Mouse (Mus musculus) cerebellum, adult 18-20 months (tissue): ENCODE results near the gene Gins1.

Source experiments
- DNase-seq, 2 experiments: peaks; one replicate each; pipeline ENCODE4 v3.0.0; 2021

Gins1 gene

DNA sequence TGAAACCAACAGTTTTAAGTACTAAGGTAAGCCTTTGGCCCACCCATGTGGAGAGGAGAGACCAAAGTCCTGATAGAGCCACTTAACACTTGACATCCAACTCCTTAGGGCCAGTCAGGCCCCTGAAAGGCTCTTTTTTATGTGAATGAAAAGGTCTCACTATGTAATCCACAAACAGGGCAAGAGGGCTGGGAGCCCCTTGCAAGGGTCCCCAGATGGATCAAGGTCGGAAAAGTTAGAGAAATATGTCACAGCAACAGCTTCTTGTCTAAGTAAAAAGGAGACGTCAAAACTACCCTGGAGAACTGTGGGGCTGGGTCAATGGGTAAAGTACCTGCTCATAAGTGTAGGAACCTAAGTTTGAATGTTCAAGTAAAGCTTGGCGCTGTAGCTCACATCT, 59.4 kb downstream of the Gins1 start:
- no peak for DNase-seq

DNA sequence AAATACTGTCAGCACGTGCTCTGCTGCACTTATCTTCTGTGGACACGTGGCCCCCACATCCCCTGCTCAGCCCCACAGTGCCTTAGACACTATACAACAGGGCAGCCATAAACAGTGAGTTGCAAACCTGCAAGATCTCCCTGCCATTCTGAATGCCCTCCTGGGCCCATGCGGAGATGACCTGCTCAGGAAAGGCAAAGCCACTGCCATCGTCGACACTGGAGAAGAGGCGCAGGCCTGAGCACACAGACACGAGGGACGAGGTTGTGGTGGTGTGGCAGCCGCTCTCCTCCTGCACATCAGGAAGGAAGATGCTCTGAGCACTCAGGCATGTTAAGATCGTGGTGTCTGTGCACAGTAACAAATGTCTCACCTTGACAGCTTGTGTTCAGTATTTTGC, 60.8 kb downstream of the Gins1 start:
- no peak for DNase-seq

DNA sequence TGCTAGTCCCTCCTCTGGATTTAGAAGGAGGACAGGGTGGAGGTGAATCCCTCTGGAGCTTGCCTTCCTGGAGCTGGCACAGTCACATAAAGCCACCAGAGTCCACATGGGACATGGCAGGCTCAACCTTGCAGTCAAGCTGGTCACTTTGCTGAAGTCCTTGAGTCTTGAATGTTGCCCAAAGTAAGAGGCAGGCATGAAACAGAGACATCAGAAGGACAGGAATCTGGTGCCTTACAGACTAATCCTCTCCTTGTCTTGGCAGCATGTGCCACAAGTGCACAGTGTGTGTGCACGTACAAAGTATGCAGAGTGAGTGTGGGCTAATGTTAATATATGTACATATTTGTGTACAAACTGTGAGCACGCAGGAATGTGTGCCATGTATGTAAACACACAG, 62.3 kb downstream of the Gins1 start:
- no peak for DNase-seq

DNA sequence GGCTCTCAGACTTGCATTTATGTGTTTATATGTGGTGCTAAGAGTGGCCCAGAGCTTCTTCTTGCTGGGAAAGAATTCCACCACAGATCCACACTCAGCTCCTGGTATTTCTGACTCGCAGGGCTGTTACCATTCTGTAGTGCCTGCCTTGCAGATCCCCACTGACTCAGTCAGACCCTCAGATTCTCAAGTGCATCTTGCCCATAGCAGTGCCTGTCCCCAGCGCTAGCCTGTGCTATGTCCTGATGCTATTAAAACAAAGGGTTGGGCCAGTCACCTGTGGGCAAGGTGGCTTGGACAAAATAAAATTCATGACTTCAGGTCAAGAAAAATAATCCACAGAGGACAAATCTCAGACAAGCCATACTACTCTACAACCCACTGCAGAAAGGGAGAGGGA, 64.0 kb downstream of the Gins1 start:
- no peak for DNase-seq

DNA sequence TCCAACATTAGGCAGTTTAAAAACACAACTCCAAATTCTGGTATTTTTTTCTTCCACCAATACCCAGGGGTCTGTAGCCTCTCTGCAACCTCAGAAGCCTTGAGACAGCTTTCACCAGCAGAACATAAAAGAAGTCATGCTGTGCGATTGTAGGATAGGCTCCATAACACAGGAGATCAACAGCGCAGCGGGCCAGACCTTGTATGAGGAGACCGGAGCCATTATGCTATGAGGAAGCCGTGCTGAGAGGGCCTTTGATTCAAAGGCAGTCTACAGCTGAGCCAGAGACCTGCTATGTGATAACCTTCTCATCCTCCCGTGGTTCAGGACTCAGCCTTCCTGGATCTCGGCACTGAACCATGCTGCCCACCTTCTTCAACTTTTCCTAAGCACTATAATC, 66.7 kb downstream of the Gins1 start:
- DNase-seq: no peak

DNA sequence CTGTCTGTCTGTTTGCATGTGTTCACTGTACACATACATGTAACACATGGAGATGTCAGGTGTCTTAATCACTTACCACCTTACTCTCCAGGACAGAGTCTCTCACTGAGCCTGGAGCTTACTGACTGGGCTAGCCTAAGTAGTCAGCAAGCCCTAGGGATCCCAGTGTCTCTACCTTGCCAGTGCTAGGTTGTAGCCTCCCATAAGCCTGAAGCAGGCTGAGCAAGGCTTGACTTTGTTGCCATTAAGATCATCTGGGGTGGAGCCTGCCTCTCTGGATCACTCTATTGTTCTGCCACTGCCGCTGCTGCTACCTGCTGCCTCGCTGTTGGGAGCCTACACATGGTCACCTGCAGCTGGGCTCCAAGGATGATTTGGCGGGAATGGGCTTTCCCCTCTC, 67.5 kb downstream of the Gins1 start:
- no peak for DNase-seq

DNA sequence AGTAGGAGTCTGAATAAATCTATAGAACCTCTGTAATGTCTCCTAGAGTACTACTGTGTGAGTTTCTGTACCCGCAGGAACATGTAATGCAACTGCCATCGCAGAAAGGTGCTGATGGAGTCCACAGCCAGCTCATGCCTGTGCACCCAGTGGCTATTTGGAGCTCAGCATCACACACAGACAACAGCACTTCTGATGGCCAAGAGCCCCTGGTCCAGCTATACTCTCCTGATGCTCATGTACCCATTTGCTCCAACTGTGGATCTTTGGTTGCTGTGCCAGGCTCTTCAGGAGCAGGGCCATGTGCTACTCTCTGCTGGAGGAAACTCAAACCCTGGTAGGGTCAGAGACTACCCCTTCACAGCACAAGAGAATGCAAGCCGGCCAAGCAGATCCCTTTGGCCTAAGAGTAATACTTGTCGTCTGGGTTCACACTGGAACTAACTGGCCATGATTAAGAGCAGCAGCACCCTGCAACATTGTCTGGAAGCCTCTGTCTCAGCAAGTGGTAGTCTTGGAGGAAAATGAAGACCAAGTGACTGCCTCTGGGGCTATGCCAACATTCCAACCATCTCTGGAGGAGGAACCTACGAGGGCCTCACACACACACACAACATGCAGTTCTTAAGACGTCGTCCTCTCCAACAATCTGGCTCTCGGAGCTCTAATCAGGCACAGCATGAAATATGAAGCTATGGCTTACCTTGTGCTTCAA, 68.4 kb downstream of the Gins1 start:
- no peak for DNase-seq

DNA sequence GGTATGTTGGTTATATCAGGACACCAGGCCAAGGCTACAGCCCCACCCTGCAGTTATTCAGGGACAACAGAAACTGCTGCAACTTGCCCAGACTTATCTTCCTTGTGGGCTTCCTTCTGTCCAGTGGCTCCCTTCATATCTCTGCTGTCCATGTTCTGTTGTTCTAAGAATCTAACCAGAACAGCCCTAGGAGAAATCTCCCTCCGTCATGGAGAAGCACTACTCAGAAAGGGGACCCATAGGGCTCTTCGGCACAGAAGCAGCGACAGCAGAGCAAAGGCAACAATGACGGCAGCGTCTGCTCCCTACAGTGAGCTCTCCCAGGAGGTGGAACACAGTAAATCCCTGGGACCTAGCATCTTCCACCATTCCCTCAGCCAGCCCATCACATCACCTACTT, 71.7 kb downstream of the Gins1 start:
- no peak for DNase-seq

DNA sequence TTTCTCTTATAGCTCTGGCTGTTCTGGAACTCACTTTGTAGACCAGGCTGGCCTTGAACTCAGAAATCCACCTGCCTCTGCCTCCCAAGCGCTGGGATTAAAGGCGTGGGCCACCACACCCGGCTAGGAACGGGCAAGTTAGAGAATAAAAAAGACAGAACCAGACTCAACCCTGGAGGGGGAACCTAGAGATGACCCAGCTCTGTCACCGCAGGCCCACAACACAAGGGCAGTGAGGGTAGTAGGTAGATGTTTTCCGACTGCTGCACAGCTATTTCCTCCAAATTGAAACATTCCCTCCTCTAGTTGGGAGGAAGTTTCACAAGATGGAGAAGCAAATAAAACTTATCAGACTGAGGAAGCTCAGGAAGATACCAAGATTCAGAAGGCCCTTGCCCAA, 72.5 kb downstream of the Gins1 start:
- no peak for DNase-seq

DNA sequence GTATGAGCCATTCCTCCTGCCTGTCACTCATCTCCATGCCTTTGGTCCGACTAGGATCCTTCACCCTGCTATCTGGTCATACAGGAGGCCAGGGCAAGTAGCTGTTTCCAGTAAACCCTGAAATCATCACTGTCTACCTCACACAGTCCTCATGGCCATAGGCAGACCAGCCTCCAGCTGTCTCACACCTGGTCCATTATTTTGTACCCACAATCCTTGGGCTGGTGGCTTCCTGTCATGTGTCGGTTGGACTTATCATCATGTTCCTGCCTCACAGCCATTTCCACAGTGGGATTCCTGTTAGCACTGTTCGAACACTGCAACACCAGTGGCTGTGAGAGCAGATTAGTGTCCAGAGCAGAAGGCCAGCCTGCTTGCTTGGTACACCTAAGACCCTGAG, 73.6 kb downstream of the Gins1 start:
- DNase-seq: no peak

DNA sequence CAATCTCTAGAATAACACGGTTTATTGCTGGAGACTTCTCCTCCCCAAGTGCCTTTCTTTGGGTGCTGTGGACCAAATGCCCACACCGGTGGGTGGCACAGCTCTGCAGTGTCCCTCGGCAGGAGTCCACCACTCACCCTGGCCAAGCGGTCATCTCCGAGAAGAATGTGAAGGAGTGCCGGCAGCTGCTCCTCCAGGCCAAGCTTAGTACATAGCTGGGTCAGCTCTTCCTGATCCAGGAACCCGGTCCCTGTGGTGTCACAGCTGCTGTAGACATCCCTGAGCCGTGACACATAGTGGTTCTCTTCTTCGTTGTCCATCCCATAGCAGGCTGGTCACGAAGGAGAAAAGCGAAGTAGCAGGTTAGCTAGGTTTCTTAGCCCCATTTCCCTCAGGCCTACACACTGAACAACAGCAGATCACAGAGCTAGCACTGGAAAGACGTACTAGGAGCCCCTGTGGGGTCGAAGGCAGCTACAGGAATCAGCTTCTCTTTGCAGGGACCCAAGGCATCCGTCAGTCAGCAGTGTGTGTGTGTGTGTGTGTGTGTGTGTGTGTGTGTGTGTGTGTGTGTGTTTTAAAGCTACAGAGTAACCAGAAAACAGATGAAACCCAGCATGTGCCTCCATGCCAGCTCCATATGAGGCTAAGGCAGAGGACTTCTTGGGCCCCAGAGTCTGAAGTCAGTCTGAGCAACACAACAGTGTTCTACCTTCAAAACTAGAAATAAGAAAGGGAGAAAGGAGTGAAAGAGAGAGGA, 74.8 kb downstream of the Gins1 start:
- DNase-seq: no peak
